Mouse (Mus musculus) embryonic facial prominence, embryonic 11.5 days (tissue): ENCODE data around the gene Plcxd2. TPM values are rescaled to one million over a fixed set of nuclear protein-coding genes. Genes with fewer than 3 reads are reported as not detected.

ENCODE experiments used
- polyA plus RNA-seq: library from polyadenylated mRNA; unstranded; fragments of >200 nt; fragmentation: Nextera tagmentation; extraction: Ambion mirVana; gene quantifications from 2 replicates; pipeline ENCODE4 v1.2.1, GENCODE M21; 2014

Plcxd2 gene
- polyA plus RNA-seq, 1 experiment from 2014 or later, result 1.4 TPM

Other genes with a start within 250 kb of the Plcxd2 start
- 48.9 and 54.6 TPM in 2 replicates for gene Phldb2, start 56.6 kb downstream of the Plcxd2 start, polyA plus RNA-seq
- not detected in 2 replicates for gene Cd96, start 110.0 kb upstream of the Plcxd2 start, polyA plus RNA-seq
- gene Gm4737, start 144.9 kb upstream of the Plcxd2 start, polyA plus RNA-seq, result 3.2 TPM in 2 replicates